Mouse (Mus musculus): ENCODE results near the gene Ly6g6c.

DNA sequence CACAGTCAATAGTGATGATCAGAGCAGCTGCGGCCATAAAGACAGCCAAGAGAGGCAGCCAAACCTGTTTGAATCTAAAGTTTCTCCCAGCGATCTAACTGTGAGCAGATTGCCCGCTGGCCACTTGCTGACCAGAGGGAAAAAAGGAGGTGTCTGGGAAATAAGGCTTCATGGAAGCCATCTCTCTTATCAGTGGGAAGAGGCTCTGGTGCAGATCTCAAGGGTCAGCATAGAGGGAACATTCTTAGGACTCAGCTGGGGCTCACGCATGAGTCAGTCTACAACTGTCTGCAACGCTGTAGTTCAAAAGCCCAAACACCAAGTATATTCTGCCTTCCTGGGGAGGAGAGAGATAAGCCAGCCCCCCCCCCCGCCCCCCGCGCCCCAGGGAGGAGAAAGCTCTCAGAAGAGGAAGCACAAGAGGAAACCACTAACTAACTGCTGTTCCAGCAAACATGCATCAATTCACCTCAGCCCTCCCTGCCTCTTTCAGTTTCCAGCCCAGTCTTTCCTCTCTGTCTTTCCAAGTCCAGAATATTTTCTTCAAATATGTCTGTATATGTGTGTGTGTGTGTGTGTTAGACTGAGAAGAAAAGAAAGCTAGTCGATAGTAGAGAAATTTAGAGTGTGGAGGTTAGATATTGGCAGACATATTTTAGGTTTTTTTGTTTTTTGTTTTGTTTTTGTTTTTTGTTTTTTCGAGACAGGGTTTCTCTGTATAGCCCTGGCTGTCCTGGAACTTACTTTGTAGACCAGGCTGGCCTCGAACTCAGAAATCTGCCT is 16.8 kb upstream of the Ly6g6c start:
- TF ChIP-seq EP300 (IDR thresholded peaks at IDR 0.05; ENCODE audit: low read depth) (no peak), CTCF (IDR thresholded peaks at IDR 0.05; ENCODE audit: low read depth) (no peak)

All from liver, postnatal 0 days (tissue).